ENCODE assay signal across 8 mouse cellular contexts in the genomic region with DNA sequence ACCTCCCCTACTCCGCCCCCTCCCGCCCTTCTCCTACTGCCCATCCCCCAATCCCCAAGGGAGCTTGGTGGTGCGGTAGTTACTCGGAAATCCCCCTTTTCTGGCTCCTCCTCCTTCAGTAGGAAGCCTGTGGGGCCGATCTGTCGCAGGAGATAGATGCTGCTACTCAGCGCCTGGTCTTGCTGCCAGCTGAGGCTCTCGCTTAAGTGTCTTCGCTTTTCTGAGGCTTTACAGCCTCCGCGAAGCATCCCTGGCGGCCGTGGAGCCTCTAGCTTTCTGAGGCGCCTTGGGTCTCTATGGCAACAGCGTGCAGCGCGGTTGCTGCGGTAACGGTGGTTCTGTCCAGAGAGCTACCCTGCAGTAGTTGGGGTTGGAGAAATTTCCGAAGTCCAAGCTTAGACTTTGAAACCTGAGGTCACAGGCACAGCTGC. TPM values are rescaled to one million over a fixed set of nuclear protein-coding genes. Genes with fewer than 3 reads are reported as not detected.
DNase-seq lines count a peak whose midpoint lies in the region; ATAC-seq and TF ChIP-seq lines count a peak whose summit lies in the region.

TSS of gene Zswim2 (minus strand) at position 298 of the 431 bp plus-strand sequence.

- no peak for TF ChIP-seq POLR2A in liver, adult 2 months (IDR thresholded peaks at IDR 0.05; ENCODE audit: extremely low read depth, insufficient read depth, low read length)
- peak; percentile 60; the same call in 1 of the 2 replicates for TF ChIP-seq POLR2A in testis, adult 2 months (IDR thresholded peaks at IDR 0.05; ENCODE audit: control insufficient read depth, low read depth, low read length)

- 0 out of 2 replicates have a peak, but pooled peaks cover 2% of the 10 kb centered on the region for H3K4me1 ChIP-seq in embryonic facial prominence, embryonic 12.5 days
- H3K4me1 ChIP-seq in heart, embryonic 16.5 days (ENCODE audit: control insufficient read depth, insufficient read depth, low read length), result peaks cover 4% of the 10 kb centered on the region
- no peaks in the 10 kb centered on the region for H3K4me1 ChIP-seq in liver, adult 2 months (ENCODE audit: control insufficient read depth, insufficient read depth, low read length)
- peaks cover 7% of the 10 kb centered on the region; the same call in 1 of the 2 replicates for H3K4me1 ChIP-seq in neural tube, embryonic 12.5 days
- peaks cover 4% of the 10 kb centered on the region for H3K4me1 ChIP-seq in testis, adult 2 months (ENCODE audit: control insufficient read depth, insufficient read depth, low read length)

- peak; percentile 67 to 69 for DNase-seq in B cell, adult 2 months
- DNase-seq in ZHBTc4 (ENCODE audit: low read depth, low spot score), result peak; percentile 83
- peak; percentile 44 for DNase-seq in kidney, postnatal 14 days
- DNase-seq in liver, adult 2 months (ENCODE audit: extremely low read depth, low read depth, low spot score), result peak; percentile 52

- ATAC-seq in embryonic facial prominence, embryonic 12.5 days (ENCODE audit: insufficient number of reproducible peaks, insufficient read depth, low FRiP score, low TSS enrichment), result peak; percentile 87
- ATAC-seq in heart, embryonic 16.5 days (replicated peaks; ENCODE audit: extremely low read depth, insufficient read depth, low FRiP score), result 0 out of 2 replicates have a peak, but pooled peaks have one; percentile 45
- ATAC-seq in neural tube, embryonic 12.5 days (ENCODE audit: low FRiP score, low read depth), result peak; percentile 99

- no peaks in the 10 kb centered on the region for H3K79me2 ChIP-seq in liver, adult 2 months (ENCODE audit: control insufficient read depth, insufficient read depth, low read length)

- no peaks in the 10 kb centered on the region for H3K9me3 ChIP-seq in embryonic facial prominence, embryonic 12.5 days
- H3K9me3 ChIP-seq in heart, embryonic 16.5 days (replicated peaks; ENCODE audit: control insufficient read depth, low read length), result no peaks in the 10 kb centered on the region
- no peaks in the 10 kb centered on the region for H3K9me3 ChIP-seq in neural tube, embryonic 12.5 days

- H3K27me3 ChIP-seq in embryonic facial prominence, embryonic 12.5 days, result no peaks in the 10 kb centered on the region
- no peaks in the 10 kb centered on the region for H3K27me3 ChIP-seq in heart, embryonic 16.5 days (ENCODE audit: control insufficient read depth, insufficient read depth, low read length)
- no peaks in the 10 kb centered on the region for H3K27me3 ChIP-seq in liver, adult 2 months (ENCODE audit: control insufficient read depth, insufficient read depth, low read length)
- no peaks in the 10 kb centered on the region for H3K27me3 ChIP-seq in neural tube, embryonic 12.5 days (replicated peaks)
- H3K27me3 ChIP-seq in testis, adult 2 months (ENCODE audit: control insufficient read depth, insufficient read depth, low read length), result no peaks in the 10 kb centered on the region

- H3K27ac ChIP-seq in embryonic facial prominence, embryonic 12.5 days, result no peak within 1 kb of the TSS
- no peak within 1 kb of the TSS for H3K27ac ChIP-seq in heart, embryonic 16.5 days (ENCODE audit: low read length)
- H3K27ac ChIP-seq in liver, adult 2 months (replicated peaks; ENCODE audit: insufficient read depth, low read depth, low read length), result no peak within 1 kb of the TSS
- H3K27ac ChIP-seq in neural tube, embryonic 12.5 days, result no peak within 1 kb of the TSS
- peak within 1 kb of the TSS; percentile 73 for H3K27ac ChIP-seq in testis, adult 2 months (ENCODE audit: control insufficient read depth, insufficient read depth, low read depth, low read length)

- peak within 1 kb of the TSS; percentile 21 for H3K4me3 ChIP-seq in embryonic facial prominence, embryonic 12.5 days
- H3K4me3 ChIP-seq in heart, embryonic 16.5 days (ENCODE audit: low read length), result peak within 1 kb of the TSS; percentile 33
- H3K4me3 ChIP-seq in liver, adult 2 months (ENCODE audit: insufficient read depth, low read depth, low read length), result no peak within 1 kb of the TSS
- H3K4me3 ChIP-seq in neural tube, embryonic 12.5 days, result 0 out of 2 replicates have a peak within 1 kb of the TSS, but pooled peaks have one; percentile 18
- peak within 1 kb of the TSS; percentile 87 for H3K4me3 ChIP-seq in testis, adult 2 months (ENCODE audit: control insufficient read depth, low read depth, low read length)

- H3K9ac ChIP-seq in embryonic facial prominence, embryonic 12.5 days, result 0 out of 2 replicates have a peak within 1 kb of the TSS, but pooled peaks have one; percentile 8
- H3K9ac ChIP-seq in heart, embryonic 16.5 days (ENCODE audit: low read length), result no peak within 1 kb of the TSS
- H3K9ac ChIP-seq in liver, adult 2 months (ENCODE audit: low read depth, low read length), result no peak within 1 kb of the TSS
- no peak within 1 kb of the TSS for H3K9ac ChIP-seq in neural tube, embryonic 12.5 days

- H3K4me2 ChIP-seq in embryonic facial prominence, embryonic 12.5 days (replicated peaks), result peak within 1 kb of the TSS; percentile 56
- peak within 1 kb of the TSS; percentile 59 for H3K4me2 ChIP-seq in heart, embryonic 16.5 days (ENCODE audit: low read depth, low read length)
- peak within 1 kb of the TSS; percentile 58 for H3K4me2 ChIP-seq in neural tube, embryonic 12.5 days (replicated peaks)

- TF ChIP-seq CTCF in liver, adult 2 months (IDR thresholded peaks at IDR 0.05; ENCODE audit: low read depth, low read length), result no peak
- TF ChIP-seq CTCF in testis, adult 2 months (IDR thresholded peaks at IDR 0.05; ENCODE audit: control insufficient read depth, insufficient read depth, insufficient replicate concordance, low read depth, low read length), result no peak

- no peaks in the 10 kb centered on the region for H3K36me3 ChIP-seq in embryonic facial prominence, embryonic 12.5 days
- H3K36me3 ChIP-seq in heart, embryonic 16.5 days (ENCODE audit: control insufficient read depth, insufficient read depth), result no peaks in the 10 kb centered on the region
- no peaks in the 10 kb centered on the region for H3K36me3 ChIP-seq in liver, adult 2 months (ENCODE audit: control insufficient read depth, insufficient read depth, low read length)
- no peaks in the 10 kb centered on the region for H3K36me3 ChIP-seq in neural tube, embryonic 12.5 days
- H3K36me3 ChIP-seq in testis, adult 2 months (ENCODE audit: control insufficient read depth, insufficient read depth, low read length), result no peaks in the 10 kb centered on the region

- WGBS in embryonic facial prominence, embryonic 12.5 days, result 1% methylated on average over 20 of the region's 20 CpGs
- WGBS in heart, embryonic 16.5 days, result 2% methylated on average over 20 of the region's 20 CpGs
- WGBS in liver, adult 2 months, result 4% methylated on average over 20 of the region's 20 CpGs
- WGBS in neural tube, embryonic 12.5 days, result under 1% methylated on average over 20 of the region's 20 CpGs

RNA-seq across cellular contexts. Expression of gene Zswim2, which starts in this region (rescaled TPM):
- 0.18 TPM in 1 of 2 replicates, not detected in the other for polyA plus RNA-seq in embryonic facial prominence, embryonic 12.5 days (2016; fragmentation: Nextera tagmentation; extraction: Ambion mirVana)
- 0.08 TPM in 1 of 2 replicates, not detected in the other for polyA plus RNA-seq in heart, embryonic 16.5 days (2015; fragmentation: Nextera tagmentation; extraction: Ambion mirVana)
- not detected in 2 replicates for total RNA-seq in liver, adult 2 months (2014; rRNA removed)
- not detected in 2 replicates for polyA plus RNA-seq in liver, adult 2 months (2012; rRNA removed)
- polyA plus RNA-seq in neural tube, embryonic 12.5 days (2016; fragmentation: Nextera tagmentation; extraction: Ambion mirVana), result not detected in 2 replicates
- polyA plus RNA-seq in testis, adult 2 months (2012; rRNA removed), result 50.4 and 63.8 TPM in 2 replicates

Comparison
In these comparisons a context has a peak if more than half of its experiments do, and no peak if none do; other contexts are left out.
1. RNA of gene Zswim2 (polyA plus RNA-seq): 50.4 to 63.8 TPM in testis, adult 2 months; 0.18 TPM in embryonic facial prominence, embryonic 12.5 days, 0.08 TPM in heart, embryonic 16.5 days, not detected in liver, adult 2 months and not detected in neural tube, embryonic 12.5 days; every median in the first group is over 10 times any median in the second.
2. Peak in ATAC-seq, H3K4me3 ChIP-seq, H3K9ac ChIP-seq and H3K4me2 ChIP-seq in embryonic facial prominence, embryonic 12.5 days; RNA of the gene not detected or under 1 TPM.
3. Peak in ATAC-seq, H3K4me3 ChIP-seq and H3K4me2 ChIP-seq in heart, embryonic 16.5 days; RNA of the gene not detected or under 1 TPM.
4. Peak in DNase-seq in liver, adult 2 months; RNA of the gene not detected or under 1 TPM.
5. Peak in ATAC-seq, H3K4me3 ChIP-seq and H3K4me2 ChIP-seq in neural tube, embryonic 12.5 days; RNA of the gene not detected or under 1 TPM.
6. ATAC-seq: peak in every context shown above with its lines; median percentile 99 in neural tube, embryonic 12.5 days; 87 in embryonic facial prominence, embryonic 12.5 days; 45 in heart, embryonic 16.5 days.
7. Peak in every context shown above with its lines, with median percentiles within 50 percentile points of each other: DNase-seq and H3K4me2 ChIP-seq.